Mouse (Mus musculus): ENCODE measurements around the gene Vps45. TPM values are rescaled to one million over a fixed set of nuclear protein-coding genes. Genes with fewer than 3 reads are reported as not detected.
A peak's percentile ranks its signal among the peaks of the same experiment; 100 is the strongest.

Vps45 gene
- polyA plus RNA-seq, 2 experiments: 6.6 to 9.0 TPM

GRCm38 (mm10) chr3:96008463-96008862, 49.8 kb downstream of the Vps45 start:
- H3K9ac ChIP-seq (replicated peaks): no peak overlapping the region
- no peaks in the 10 kb centered on the region for H3K4me1 ChIP-seq (replicated peaks; ENCODE audit: control insufficient read depth in 2 of 2, insufficient read depth in 2 of 2, low read length in 1 of 2)
- WGBS (ENCODE audit: insufficient replicate concordance): 68% methylated on average over 6 of the region's 6 CpGs
- ATAC-seq (ENCODE audit: insufficient read depth) (no peak), DNase-seq (ENCODE audit: low read depth in 3 of 3, low spot score in 3 of 3) (no peak)
- no peaks in the 10 kb centered on the region for H3K27me3 ChIP-seq (ENCODE audit: control insufficient read depth, insufficient read depth, low read length)
- no peak overlapping the region for H3K4me3 ChIP-seq (ENCODE audit: insufficient read depth in 1 of 2, low read depth in 2 of 2, low read length in 2 of 2)
- TF ChIP-seq CTCF (IDR thresholded peaks at IDR 0.05; ENCODE audit: low read depth) (no peak), EP300 (IDR thresholded peaks at IDR 0.05; ENCODE audit: low read depth) (no peak)
- no peak overlapping the region for H3K4me2 ChIP-seq (ENCODE audit: low read depth)
- H3K9me3 ChIP-seq (ENCODE audit: control insufficient read depth, low read length): no peaks in the 10 kb centered on the region
- no peaks in the 10 kb centered on the region for H3K36me3 ChIP-seq (replicated peaks; ENCODE audit: control insufficient read depth, insufficient read depth, low read depth)
- no peak overlapping the region for H3K27ac ChIP-seq

GRCm38 (mm10) chr3:96001560-96001959, 56.7 kb downstream of the Vps45 start:
- TF ChIP-seq EP300 (IDR thresholded peaks at IDR 0.05; ENCODE audit: low read depth) (no peak), CTCF (IDR thresholded peaks at IDR 0.05; ENCODE audit: low read depth) (no peak)

GRCm38 (mm10) chr3:96000921-96001501, 57.3 kb downstream of the Vps45 start:
- ATAC-seq (ENCODE audit: insufficient read depth) (no peak), DNase-seq (ENCODE audit: low read depth in 3 of 3, low spot score in 3 of 3) (no peak)
- peaks cover 24 to 34% of the 10 kb centered on the region in 2 experiments for H3K4me1 ChIP-seq (replicated peaks; ENCODE audit: control insufficient read depth in 2 of 2, insufficient read depth in 2 of 2, low read length in 1 of 2)
- no peak overlapping the region for H3K9ac ChIP-seq (replicated peaks)
- 43% methylated on average over 9 of the region's 9 CpGs for WGBS (ENCODE audit: insufficient replicate concordance)
- TF ChIP-seq EP300 (IDR thresholded peaks at IDR 0.05; ENCODE audit: low read depth) (no peak), CTCF (IDR thresholded peaks at IDR 0.05; ENCODE audit: low read depth) (no peak)
- no peak overlapping the region for H3K4me2 ChIP-seq (ENCODE audit: low read depth)
- H3K27me3 ChIP-seq (ENCODE audit: control insufficient read depth, insufficient read depth, low read length): peaks cover 4% of the 10 kb centered on the region
- H3K27ac ChIP-seq: no peak overlapping the region
- H3K4me3 ChIP-seq (ENCODE audit: insufficient read depth in 1 of 2, low read depth in 2 of 2, low read length in 2 of 2): no peak overlapping the region
- no peaks in the 10 kb centered on the region for H3K36me3 ChIP-seq (replicated peaks; ENCODE audit: control insufficient read depth, insufficient read depth, low read depth)
- H3K9me3 ChIP-seq (ENCODE audit: control insufficient read depth, low read length): no peaks in the 10 kb centered on the region

More at GRCm38 (mm10) chr3:96001560-96001959, 56.7 kb downstream of the Vps45 start:
- 77% methylated on average over 1 of the region's 1 CpGs for WGBS (ENCODE audit: insufficient replicate concordance)
- Histone ChIP-seq H3K27me3 (ENCODE audit: control insufficient read depth, insufficient read depth, low read length) (no peaks in the 10 kb centered on the region), H3K4me2 (ENCODE audit: low read depth) (no peak overlapping the region), H3K9me3 (ENCODE audit: control insufficient read depth, low read length) (no peaks in the 10 kb centered on the region), H3K4me1 (replicated peaks; ENCODE audit: control insufficient read depth in 2 of 2, insufficient read depth in 2 of 2, low read length in 1 of 2) (peaks cover 21 to 32% of the 10 kb centered on the region in 2 experiments), H3K27ac (no peak overlapping the region), H3K4me3 (ENCODE audit: insufficient read depth in 1 of 2, low read depth in 2 of 2, low read length in 2 of 2) (no peak overlapping the region), H3K36me3 (replicated peaks; ENCODE audit: control insufficient read depth, insufficient read depth, low read depth) (no peaks in the 10 kb centered on the region), H3K9ac (replicated peaks) (no peak overlapping the region)
- DNase-seq (ENCODE audit: low read depth in 3 of 3, low spot score in 3 of 3) (no peak), ATAC-seq (ENCODE audit: insufficient read depth) (no peak)

- ATAC-seq (ENCODE audit: insufficient read depth) (no peak), DNase-seq (ENCODE audit: low read depth in 3 of 3, low spot score in 3 of 3) (no peak)
- no peaks in the 10 kb centered on the region for H3K36me3 ChIP-seq (replicated peaks; ENCODE audit: control insufficient read depth, insufficient read depth, low read depth)
- H3K27me3 ChIP-seq (ENCODE audit: control insufficient read depth, insufficient read depth, low read length): peaks cover 13% of the 10 kb centered on the region
- H3K27ac ChIP-seq: peak overlapping the region; percentile 4; the same call in 1 of the 2 replicates
- peaks cover 24 to 34% of the 10 kb centered on the region in 2 experiments for H3K4me1 ChIP-seq (replicated peaks; ENCODE audit: control insufficient read depth in 2 of 2, insufficient read depth in 2 of 2, low read length in 1 of 2)
- no peaks in the 10 kb centered on the region for H3K9me3 ChIP-seq (ENCODE audit: control insufficient read depth, low read length)
- peak overlapping the region; percentile 8 for H3K4me2 ChIP-seq (ENCODE audit: low read depth)
- H3K4me3 ChIP-seq (ENCODE audit: insufficient read depth in 1 of 2, low read depth in 2 of 2, low read length in 2 of 2): no peak overlapping the region
- peak overlapping the region; percentile 5; the same call in 1 of the 2 replicates for H3K9ac ChIP-seq (replicated peaks)
- 64% methylated on average over 14 of the region's 14 CpGs for WGBS (ENCODE audit: insufficient replicate concordance)
- TF ChIP-seq CTCF (IDR thresholded peaks at IDR 0.05; ENCODE audit: low read depth): no peak
- no peak for TF ChIP-seq EP300 (IDR thresholded peaks at IDR 0.05; ENCODE audit: low read depth)
These were observed 58.1 kb downstream of the Vps45 start for GRCm38 (mm10) chr3:96000080-96000632.

GRCm38 (mm10) chr3:95999308-96000079, 58.8 kb downstream of the Vps45 start:
- no peaks in the 10 kb centered on the region for H3K36me3 ChIP-seq (replicated peaks; ENCODE audit: control insufficient read depth, insufficient read depth, low read depth)
- peaks cover 20% of the 10 kb centered on the region for H3K27me3 ChIP-seq (ENCODE audit: control insufficient read depth, insufficient read depth, low read length)
- peak overlapping the region; percentile 8 for H3K4me2 ChIP-seq (ENCODE audit: low read depth)
- no peak overlapping the region for H3K4me3 ChIP-seq (ENCODE audit: insufficient read depth in 1 of 2, low read depth in 2 of 2, low read length in 2 of 2)
- ATAC-seq (ENCODE audit: insufficient read depth) (peak; percentile 88), DNase-seq (ENCODE audit: low read depth in 3 of 3, low spot score in 3 of 3) (peak; percentile 59 to 62 (median 61))
- H3K27ac ChIP-seq: peak overlapping the region; percentile 55
- peaks cover 24 to 34% of the 10 kb centered on the region in 2 experiments for H3K4me1 ChIP-seq (replicated peaks; ENCODE audit: control insufficient read depth in 2 of 2, insufficient read depth in 2 of 2, low read length in 1 of 2)
- peak overlapping the region; percentile 5 for H3K9ac ChIP-seq (replicated peaks)
- TF ChIP-seq EP300 (IDR thresholded peaks at IDR 0.05; ENCODE audit: low read depth): peak; percentile 79
- TF ChIP-seq CTCF (IDR thresholded peaks at IDR 0.05; ENCODE audit: low read depth): no peak
- WGBS (ENCODE audit: insufficient replicate concordance): 46% methylated on average over 12 of the region's 12 CpGs
- no peaks in the 10 kb centered on the region for H3K9me3 ChIP-seq (ENCODE audit: control insufficient read depth, low read length)

Measured in liver, embryonic 14.5 days (tissue).